Mouse (Mus musculus) heart, postnatal 0 days (tissue): ENCODE data around the gene Ssbp3. TPM values are rescaled to one million over a fixed set of nuclear protein-coding genes. Genes with fewer than 3 reads are reported as not detected.

ENCODE experiments used
- ATAC-seq: fragments of 200-750 bp; cut with Nextera tagmentation; 2 replicates; pipeline ENCODE4 v1.8.0; 2017; ENCODE audit warnings: low read depth, moderate number of reproducible peaks, moderate library complexity; ENCODE audit not compliant: insufficient read depth
- DNase-seq: peaks from one replicate; pipeline ENCODE4 v3.0.0-alpha.2; 2016; ENCODE audit warnings: low spot score
- H3K27ac ChIP-seq: fragments of 300-500 bp; sonication (generic); 2 replicates; pipeline ENCODE4 v1.5.1; 2014; ENCODE audit warnings: low read depth, mild to moderate bottlenecking
- H3K27me3 ChIP-seq: fragments of 300-500 bp; sonication (generic); 2 replicates; pipeline ENCODE4 v1.6.1; 2014; ENCODE audit warnings: low read length, mixed read lengths; ENCODE audit not compliant: control insufficient read depth, insufficient read depth
- H3K36me3 ChIP-seq: fragments of 300-500 bp; sonication (generic); replicated peaks from 2 replicates; pipeline ENCODE4 v1.6.1; 2014; ENCODE audit warnings: low read length, mixed read lengths; ENCODE audit not compliant: control insufficient read depth, insufficient read depth
- H3K4me1 ChIP-seq: fragments of 300-500 bp; sonication (generic); 2 replicates; pipeline ENCODE4 v1.6.1; 2014; ENCODE audit warnings: antibody characterized with exemption; ENCODE audit not compliant: control insufficient read depth, insufficient read depth
- H3K4me2 ChIP-seq: fragments of 300-500 bp; sonication (generic); 2 replicates; pipeline ENCODE4 v1.6.1; 2014; ENCODE audit warnings: low read depth, mild to moderate bottlenecking, low read length, moderate library complexity
- H3K4me3 ChIP-seq: fragments of 300-500 bp; sonication (generic); 2 replicates; pipeline ENCODE4 v1.5.1; 2014; ENCODE audit warnings: low read depth, low read length
- H3K9ac ChIP-seq: fragments of 300-500 bp; sonication (generic); replicated peaks from 2 replicates; pipeline ENCODE4 v1.6.1; 2014; ENCODE audit warnings: low read depth, low read length, mixed read lengths
- H3K9me3 ChIP-seq: fragments of 300-500 bp; sonication (generic); replicated peaks from 2 replicates; pipeline ENCODE4 v1.6.1; 2016; ENCODE audit warnings: low read length; ENCODE audit not compliant: control insufficient read depth
- CTCF ChIP-seq: IDR thresholded peaks from 2 replicates; pipeline ENCODE4 v1.5.1; 2016; ENCODE audit warnings: antibody characterized with exemption, control low read depth, low read depth
- EP300 ChIP-seq: IDR thresholded peaks from 2 replicates; pipeline ENCODE4 v1.6.1; 2016; ENCODE audit warnings: antibody characterized with exemption, low read depth
- WGBS: fragments of 180-500 bp; shearing (Covaris S2); extraction: QIAGEN DNeasy Blood & Tissue Kit; methylation state at CpG from one replicate; pipeline ENCODE4 v1.1.7; 2014; 5-methylcytosine and 5-hydroxymethylcytosine counted together
- polyA plus RNA-seq: library from polyadenylated mRNA; unstranded; fragments of >200 nt; fragmentation: Nextera tagmentation; extraction: Ambion mirVana; gene quantifications from 2 replicates; pipeline ENCODE4 v1.2.1, GENCODE M21; 2015
- total RNA-seq: library from RNA; depleted of rRNA; stranded (reverse); fragments of >200 nt; gene quantifications from 2 replicates; pipeline ENCODE4 v1.2.3, GENCODE M21; 2014; ENCODE audit warnings: low replicate concordance

Gene Ssbp3
- total and polyA plus RNA-seq, 2 experiments from 2014 or later: 25.9 to 35.6 TPM

GRCm38 (mm10) chr4:106980669-106981068, 70.2 kb downstream of the Ssbp3 start:
- TF ChIP-seq EP300: no peak
- no peak for TF ChIP-seq CTCF
- DNase-seq (no peak), ATAC-seq (no peak)
- H3K4me3 ChIP-seq: no peak overlapping the region
- peaks cover 22% of the 10 kb centered on the region; the same call in 1 of the 2 replicates for H3K4me1 ChIP-seq
- no peaks in the 10 kb centered on the region for H3K36me3 ChIP-seq
- WGBS: 23% methylated on average over 7 of the region's 7 CpGs
- H3K9me3 ChIP-seq: no peaks in the 10 kb centered on the region
- no peak overlapping the region for H3K4me2 ChIP-seq
- H3K9ac ChIP-seq: no peak overlapping the region
- H3K27me3 ChIP-seq: no peaks in the 10 kb centered on the region
- H3K27ac ChIP-seq: no peak overlapping the region

- H3K27ac ChIP-seq: no peak overlapping the region
- H3K36me3 ChIP-seq: no peaks in the 10 kb centered on the region
- H3K4me2 ChIP-seq: no peak overlapping the region
- H3K4me3 ChIP-seq: no peak overlapping the region
- H3K9ac ChIP-seq: no peak overlapping the region
- no peaks in the 10 kb centered on the region for H3K27me3 ChIP-seq
- peaks cover 15% of the 10 kb centered on the region; the same call in 1 of the 2 replicates for H3K4me1 ChIP-seq
- WGBS: 84% methylated on average over 7 of the region's 7 CpGs
- H3K9me3 ChIP-seq: no peaks in the 10 kb centered on the region
- ATAC-seq: no peak
- no peak for TF ChIP-seq CTCF
- no peak for TF ChIP-seq EP300
- DNase-seq: no peak
These were observed 71.0 kb downstream of the Ssbp3 start for GRCm38 (mm10) chr4:106981385-106982103.

DNA sequence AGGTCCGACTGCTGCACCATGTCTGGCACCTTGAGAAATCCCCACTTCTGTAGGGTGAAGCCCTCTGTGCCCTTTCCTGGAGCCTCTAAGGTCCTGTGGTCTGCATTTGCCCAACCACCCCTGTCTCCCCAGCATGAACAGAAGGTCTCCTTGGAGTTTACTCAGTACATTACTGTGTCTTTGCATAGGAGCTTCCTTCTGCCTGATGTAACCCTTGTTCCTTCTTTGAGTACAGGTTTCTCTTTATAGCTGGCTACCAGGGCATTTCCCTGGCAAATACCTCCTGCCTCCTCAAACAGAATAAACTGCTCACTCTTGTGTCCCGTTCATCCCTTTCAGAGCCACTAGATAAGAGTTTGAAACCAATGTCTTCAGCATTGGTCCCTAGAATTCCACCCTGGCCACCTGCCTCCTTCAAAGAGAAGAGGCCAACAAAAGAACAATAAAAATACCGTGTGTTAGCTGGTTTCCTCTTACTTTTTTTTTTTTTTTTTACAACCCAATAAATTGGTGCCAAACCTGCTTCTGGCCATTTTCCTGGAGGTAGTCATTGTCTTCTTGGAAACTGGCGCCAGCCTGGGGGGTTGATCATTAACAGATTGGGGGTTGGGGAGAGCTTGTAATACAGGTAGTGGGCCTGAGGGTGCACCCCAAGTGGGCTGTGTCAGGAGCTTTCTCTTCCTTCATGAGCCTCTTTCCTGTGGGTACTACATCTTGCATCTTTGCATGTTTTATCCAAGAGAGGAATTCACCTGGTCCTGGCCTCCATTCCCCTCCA, 72.0 kb downstream of the Ssbp3 start:
- no peak overlapping the region for H3K4me2 ChIP-seq
- ATAC-seq (no peak), DNase-seq (no peak)
- no peak overlapping the region for H3K27ac ChIP-seq
- no peak for TF ChIP-seq EP300
- TF ChIP-seq CTCF: no peak
- no peak overlapping the region for H3K9ac ChIP-seq
- 70% methylated on average over 4 of the region's 4 CpGs for WGBS
- H3K9me3 ChIP-seq: no peaks in the 10 kb centered on the region
- no peak overlapping the region for H3K4me3 ChIP-seq
- no peaks in the 10 kb centered on the region for H3K27me3 ChIP-seq
- peaks cover 17% of the 10 kb centered on the region for H3K4me1 ChIP-seq
- no peaks in the 10 kb centered on the region for H3K36me3 ChIP-seq

DNA sequence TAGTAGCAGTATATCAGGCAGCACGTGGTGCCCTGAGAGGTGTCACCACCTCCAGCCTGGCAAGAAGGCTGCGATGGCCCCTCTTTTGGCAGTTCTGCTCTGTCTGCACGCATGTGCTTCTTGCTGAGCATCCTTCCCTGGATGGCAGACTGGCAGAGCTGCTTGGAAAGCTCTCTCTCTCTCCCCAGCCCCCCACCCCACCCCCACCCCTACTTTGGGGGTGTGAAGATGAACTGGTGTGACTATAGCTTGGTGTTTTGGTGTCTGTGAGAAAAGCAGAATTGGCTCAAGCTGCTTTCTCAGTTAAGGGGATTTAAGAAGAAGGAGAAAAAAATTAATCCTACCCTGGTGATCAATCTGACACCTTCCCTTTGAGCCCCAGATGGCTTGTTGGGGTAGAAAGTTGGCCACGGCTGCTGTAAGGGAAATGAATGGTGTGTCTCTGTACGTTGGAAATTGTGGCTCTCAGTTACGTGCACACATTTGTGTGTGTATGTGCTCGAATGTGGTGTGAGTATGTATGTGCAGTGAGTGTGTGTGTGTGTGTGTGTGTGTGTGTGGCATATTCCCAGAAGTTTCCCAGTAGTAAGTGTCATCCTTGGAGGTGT, 73.5 kb downstream of the Ssbp3 start:
- H3K9me3 ChIP-seq: no peaks in the 10 kb centered on the region
- H3K9ac ChIP-seq: no peak overlapping the region
- WGBS: 63% methylated on average over 7 of the region's 7 CpGs
- H3K4me3 ChIP-seq: no peak overlapping the region
- ATAC-seq: no peak
- H3K27ac ChIP-seq: no peak overlapping the region
- H3K36me3 ChIP-seq: no peaks in the 10 kb centered on the region
- DNase-seq: no peak
- peaks cover 20% of the 10 kb centered on the region for H3K4me1 ChIP-seq
- no peak for TF ChIP-seq EP300
- TF ChIP-seq CTCF: no peak
- no peaks in the 10 kb centered on the region for H3K27me3 ChIP-seq
- no peak overlapping the region for H3K4me2 ChIP-seq

DNA sequence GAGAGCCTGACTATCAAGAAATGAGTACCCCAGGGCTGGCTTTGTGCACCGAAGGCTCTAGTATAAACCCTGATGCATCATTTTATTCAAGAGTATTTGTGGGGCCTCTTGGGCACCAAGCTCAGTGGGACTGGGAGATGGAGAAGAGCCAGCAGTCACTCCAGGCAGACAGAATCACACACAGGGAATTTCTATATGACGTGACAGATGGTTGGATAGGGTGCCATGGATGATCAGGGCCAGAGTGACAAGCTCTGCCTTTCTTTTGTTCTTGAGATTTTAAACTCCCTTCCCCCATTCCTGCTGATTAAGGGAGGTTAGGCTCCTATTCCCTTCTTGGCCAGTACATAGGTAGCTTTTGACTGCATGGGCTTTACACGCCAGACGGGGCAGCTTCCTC, 74.8 kb downstream of the Ssbp3 start:
- H3K4me1 ChIP-seq: peaks cover 20% of the 10 kb centered on the region
- no peaks in the 10 kb centered on the region for H3K27me3 ChIP-seq
- H3K36me3 ChIP-seq: no peaks in the 10 kb centered on the region
- whole genome bisulfite sequencing: 82% methylated on average over 4 of the region's 4 CpGs
- no peak overlapping the region for H3K4me3 ChIP-seq
- no peak for ATAC-seq
- TF ChIP-seq EP300: no peak
- no peak for TF ChIP-seq CTCF
- DNase-seq: no peak
- H3K27ac ChIP-seq: no peak overlapping the region
- no peak overlapping the region for H3K4me2 ChIP-seq
- H3K9ac ChIP-seq: no peak overlapping the region
- H3K9me3 ChIP-seq: no peaks in the 10 kb centered on the region
